Comparison of ENCODE assay signal across 8 mouse cellular contexts in genomic region chr6:51525001-51525400, GRCm38 (mm10). TPM values are rescaled to one million over a fixed set of nuclear protein-coding genes. Genes with fewer than 3 reads are reported as not detected.
DNase-seq lines count a peak whose midpoint lies in the region; ATAC-seq and TF ChIP-seq lines count a peak whose summit lies in the region.

No protein-coding gene starts in this region.

- WGBS in heart, embryonic 13.5 days: 30% methylated on average over 5 of the region's 5 CpGs
- WGBS in hindbrain, embryonic 11.5 days: 51% methylated on average over 5 of the region's 5 CpGs

- peak overlapping the region; percentile 85 for H3K4me2 ChIP-seq in heart, embryonic 13.5 days
- H3K4me2 ChIP-seq in hindbrain, embryonic 11.5 days (replicated peaks; ENCODE audit: low read depth, low read length): peak overlapping the region; percentile 64

- H3K27me3 ChIP-seq in heart, embryonic 13.5 days (replicated peaks): no peaks in the 10 kb centered on the region
- no peaks in the 10 kb centered on the region for H3K27me3 ChIP-seq in hindbrain, embryonic 11.5 days (ENCODE audit: control insufficient read depth, insufficient read depth, low read length)

- in situ Hi-C loops in ES-E14 (cut with MboI; ENCODE audit: low sequenced_read_pairs in 2 of 2, unreplicated experiment in 2 of 2): no loop called here

- H3K9ac ChIP-seq in heart, embryonic 13.5 days: peak overlapping the region; percentile 90
- H3K9ac ChIP-seq in ES-E14 (ENCODE audit: insufficient read depth, low read depth, low read length, poor library complexity, severe bottlenecking): no peak overlapping the region
- 0 out of 2 replicates have a peak overlapping the region, but pooled peaks have one; percentile 36 for H3K9ac ChIP-seq in hindbrain, embryonic 11.5 days (ENCODE audit: low read depth, low read length)

- peak overlapping the region; percentile 32; the same call in 1 of the 2 replicates for H3K27ac ChIP-seq in heart, embryonic 13.5 days (replicated peaks)
- H3K27ac ChIP-seq in ES-E14 (ENCODE audit: insufficient read depth, low read depth, low read length, poor library complexity, severe bottlenecking): no peak overlapping the region
- H3K27ac ChIP-seq in hindbrain, embryonic 11.5 days (ENCODE audit: low read depth, low read length): no peak overlapping the region

- H3K36me3 ChIP-seq in heart, embryonic 13.5 days: no peaks in the 10 kb centered on the region
- H3K36me3 ChIP-seq in ES-E14 (ENCODE audit: control insufficient read depth, insufficient read depth, low read length, poor library complexity, severe bottlenecking): no peaks in the 10 kb centered on the region
- no peaks in the 10 kb centered on the region for H3K36me3 ChIP-seq in hindbrain, embryonic 11.5 days (ENCODE audit: control insufficient read depth, insufficient read depth, low read length)

- H3K4me3 ChIP-seq in heart, embryonic 13.5 days: peak overlapping the region; percentile 81
- H3K4me3 ChIP-seq in ES-E14 (ENCODE audit: insufficient read depth in 1 of 2, low read depth in 1 of 2, low read length in 2 of 2, poor library complexity in 1 of 2, severe bottlenecking in 1 of 2): peak overlapping the region; percentile 71 to 91; a peak in 3 of 4 replicates
- H3K4me3 ChIP-seq in hindbrain, embryonic 11.5 days (ENCODE audit: low read depth, low read length): peak overlapping the region; percentile 66; the same call in 1 of the 2 replicates

- no peak for DNase-seq in heart, postnatal 10 days
- no peak for DNase-seq in ES-E14 (ENCODE audit: low read depth, low spot score)
- no peak for DNase-seq in hindbrain, embryonic 11.5 days (ENCODE audit: low spot score)
- no peak for DNase-seq in gastrocnemius, postnatal 36 days
- no peak for DNase-seq in layer of hippocampus, postnatal 36 days
- DNase-seq in yolk sac, embryonic 10.5 days (ENCODE audit: low spot score): no peak

- peaks cover 9% of the 10 kb centered on the region for H3K4me1 ChIP-seq in heart, embryonic 13.5 days
- peaks cover 0 to 8% of the 10 kb centered on the region in 2 experiments; a peak in 2 of 4 replicates for H3K4me1 ChIP-seq in ES-E14 (ENCODE audit: control insufficient read depth in 2 of 2, insufficient read depth in 2 of 2, low read length in 2 of 2, poor library complexity in 1 of 2)
- H3K4me1 ChIP-seq in hindbrain, embryonic 11.5 days (replicated peaks; ENCODE audit: control insufficient read depth, insufficient read depth, low read length): peaks cover 3% of the 10 kb centered on the region; the same call in 1 of the 2 replicates

- intact Hi-C loops in heart, postnatal 10 days (cut with DNase I): no loop called here
- intact Hi-C loops in gastrocnemius, postnatal 36 days (cut with DNase I): no loop called here

- no peak for ATAC-seq in heart, embryonic 13.5 days (ENCODE audit: extremely low read depth, insufficient number of reproducible peaks, low FRiP score, low TSS enrichment)
- peak; percentile 50 for ATAC-seq in hindbrain, embryonic 11.5 days (ENCODE audit: low FRiP score)
- ATAC-seq in megakaryocyte-erythroid progenitor cell, adult 5-6 weeks (replicated peaks; ENCODE audit: low FRiP score, low TSS enrichment, poor library complexity, severe bottlenecking): peak; percentile 60

- H3K9me3 ChIP-seq in heart, embryonic 13.5 days: no peaks in the 10 kb centered on the region
- no peaks in the 10 kb centered on the region for H3K9me3 ChIP-seq in ES-E14 (ENCODE audit: control insufficient read depth, insufficient read depth, low read depth, low read length)
- H3K9me3 ChIP-seq in hindbrain, embryonic 11.5 days (ENCODE audit: control insufficient read depth, low read length): no peaks in the 10 kb centered on the region

TF ChIP-seq in ES-E14, 5 proteins besides CTCF, POLR2A, EP300 and RAD21:
- TF ChIP-seq CHD2 (IDR thresholded peaks at IDR 0.05; ENCODE audit: low read depth, low read length): no peak
- TF ChIP-seq ZC3H11A (IDR thresholded peaks at IDR 0.05; ENCODE audit: borderline replicate concordance, low read depth, low read length): no peak
- no peak for TF ChIP-seq HCFC1 (IDR thresholded peaks at IDR 0.05; ENCODE audit: borderline replicate concordance, insufficient read depth, low read length)
- TF ChIP-seq ZNF384 (IDR thresholded peaks at IDR 0.05; ENCODE audit: low read depth, low read length): no peak
- no peak for TF ChIP-seq MAFK (IDR thresholded peaks at IDR 0.05; ENCODE audit: insufficient read depth, low read depth, low read length)

RNA-seq across cellular contexts. Expression of gene Snx10, which starts 1.3 kb away (rescaled TPM):
- 16.5 and 16.6 TPM in 2 replicates for polyA plus RNA-seq in heart, embryonic 13.5 days (2015; fragmentation: Nextera tagmentation; extraction: Ambion mirVana)
- total RNA-seq in heart, postnatal 10 days (2021): 10 to 100 TPM; 10.8 to 14.7 TPM
- 20.9 and 21.2 TPM in 2 replicates for total RNA-seq in ES-E14 (2012; rRNA removed)
- polyA plus RNA-seq in hindbrain, embryonic 11.5 days (2014; fragmentation: Nextera tagmentation; extraction: Ambion mirVana): 45.3 and 47.6 TPM in 2 replicates
- total RNA-seq in megakaryocyte-erythroid progenitor cell, adult 5-6 weeks (2014; fragmentation: Nextera tagmentation): 17.0 and 36.2 TPM in 2 replicates
- 16.2 and 55.9 TPM in 2 replicates for total RNA-seq in megakaryocyte-erythroid progenitor cell, adult 5-6 weeks (2017)
- total RNA-seq in gastrocnemius, postnatal 36 days (2021): 1 to 10 TPM; 4.6 to 6.4 TPM
- total RNA-seq in layer of hippocampus, postnatal 36 days (2021): 100 to 1,000 TPM; 104 to 106 TPM

RNA-seq across cellular contexts. Expression of gene Cbx3, which starts 54.8 kb away (rescaled TPM):
- polyA plus RNA-seq in heart, embryonic 13.5 days (2015; fragmentation: Nextera tagmentation; extraction: Ambion mirVana): 320 and 353 TPM in 2 replicates
- total RNA-seq in heart, postnatal 10 days (2021): 100 to 1,000 TPM; 113 to 126 TPM
- total RNA-seq in ES-E14 (2012; rRNA removed): 104 and 177 TPM in 2 replicates
- polyA plus RNA-seq in hindbrain, embryonic 11.5 days (2014; fragmentation: Nextera tagmentation; extraction: Ambion mirVana): 660 and 672 TPM in 2 replicates
- 292 and 301 TPM in 2 replicates for total RNA-seq in megakaryocyte-erythroid progenitor cell, adult 5-6 weeks (2014; fragmentation: Nextera tagmentation)
- 423 and 530 TPM in 2 replicates for total RNA-seq in megakaryocyte-erythroid progenitor cell, adult 5-6 weeks (2017)
- total RNA-seq in gastrocnemius, postnatal 36 days (2021): 10 to 100 TPM; 34.4 to 43.0 TPM
- total RNA-seq in layer of hippocampus, postnatal 36 days (2021): 100 to 1,000 TPM; 139 to 148 TPM

RNA-seq across cellular contexts. Expression of gene Hnrnpa2b1, which starts 55.3 kb away (rescaled TPM):
- polyA plus RNA-seq in heart, embryonic 13.5 days (2015; fragmentation: Nextera tagmentation; extraction: Ambion mirVana): 1,097 and 1,199 TPM in 2 replicates
- total RNA-seq in heart, postnatal 10 days (2021): 100 to 1,000 TPM; 510 to 554 TPM
- total RNA-seq in ES-E14 (2012; rRNA removed): 435 and 609 TPM in 2 replicates
- 1,561 and 1,692 TPM in 2 replicates for polyA plus RNA-seq in hindbrain, embryonic 11.5 days (2014; fragmentation: Nextera tagmentation; extraction: Ambion mirVana)
- total RNA-seq in megakaryocyte-erythroid progenitor cell, adult 5-6 weeks (2014; fragmentation: Nextera tagmentation): 1,156 and 1,577 TPM in 2 replicates
- 1,688 and 2,170 TPM in 2 replicates for total RNA-seq in megakaryocyte-erythroid progenitor cell, adult 5-6 weeks (2017)
- 100 to 1,000 TPM; 284 to 312 TPM for total RNA-seq in gastrocnemius, postnatal 36 days (2021)
- 100 to 1,000 TPM; 518 to 547 TPM for total RNA-seq in layer of hippocampus, postnatal 36 days (2021)
